Mouse (Mus musculus) liver, embryonic 14.5 days (tissue): ENCODE results near the gene Cacna1a. TPM values are rescaled to one million over a fixed set of nuclear protein-coding genes. Genes with fewer than 3 reads are reported as not detected.

ENCODE experiments used
- ATAC-seq: fragments of 200-750 bp; cut with Nextera tagmentation; 2 replicates; pipeline ENCODE4 v1.8.0; 2017; ENCODE audit warnings: moderate number of reproducible peaks, mild to moderate bottlenecking, moderate library complexity; ENCODE audit not compliant: insufficient read depth
- DNase-seq, 3 experiments: peaks; one replicate each; pipeline ENCODE4 v3.0.0-alpha.2; 2012 to 2013; ENCODE audit warnings: low read depth in 3 of 3, low spot score in 3 of 3
- H3K27ac ChIP-seq: fragments of 300-500 bp; sonication (generic); 2 replicates; pipeline ENCODE4 v1.5.1; 2014; ENCODE audit warnings: moderate library complexity, mild to moderate bottlenecking, control low read depth, inconsistent platforms
- H3K27me3 ChIP-seq: fragments of 300-500 bp; sonication (generic); 2 replicates; pipeline ENCODE4 v1.6.1; 2014; ENCODE audit warnings: mild to moderate bottlenecking, low read length, moderate library complexity; ENCODE audit not compliant: control insufficient read depth, insufficient read depth
- H3K36me3 ChIP-seq: fragments of 300-500 bp; sonication (generic); replicated peaks from 2 replicates; pipeline ENCODE4 v1.6.1; 2014; ENCODE audit warnings: low read depth; ENCODE audit not compliant: control insufficient read depth, insufficient read depth
- H3K4me1 ChIP-seq, 2 experiments: fragments of 200-500 bp in 1 of 2; fragments of 300-500 bp in 1 of 2; sonication (generic) in 1 of 2; replicated peaks; 2 replicates each; pipeline ENCODE4 v1.6.1; 2012 to 2014; ENCODE audit warnings: antibody characterized with exemption in 1 of 2, inconsistent platforms in 1 of 2, low read length in 1 of 2; ENCODE audit not compliant: control insufficient read depth in 2 of 2, insufficient read depth in 2 of 2
- H3K4me2 ChIP-seq: fragments of 300-500 bp; sonication (generic); 2 replicates; pipeline ENCODE4 v1.6.1; 2014; ENCODE audit warnings: low read depth, mild to moderate bottlenecking, control low read depth, moderate library complexity
- H3K4me3 ChIP-seq, 2 experiments: fragments of 200-500 bp in 1 of 2; fragments of 300-500 bp in 1 of 2; sonication (generic) in 1 of 2; 2 replicates each; pipeline ENCODE4 v1.5.1; 2012 to 2014; ENCODE audit warnings: low read depth in 2 of 2, low read length in 2 of 2, mild to moderate bottlenecking in 2 of 2, control low read depth in 1 of 2, inconsistent platforms in 1 of 2, moderate library complexity in 1 of 2; ENCODE audit not compliant: insufficient read depth in 1 of 2
- H3K9ac ChIP-seq: fragments of 300-500 bp; sonication (generic); replicated peaks from 2 replicates; pipeline ENCODE4 v1.6.1; 2014; ENCODE audit warnings: mild to moderate bottlenecking, control low read depth, moderate library complexity
- H3K9me3 ChIP-seq: fragments of 300-500 bp; sonication (generic); 2 replicates; pipeline ENCODE4 v1.6.1; 2016; ENCODE audit warnings: low read length, mixed read lengths; ENCODE audit not compliant: control insufficient read depth
- CTCF ChIP-seq: IDR thresholded peaks from 2 replicates; pipeline ENCODE4 v1.5.1; 2016; ENCODE audit warnings: antibody characterized with exemption, low read depth, control low read depth
- EP300 ChIP-seq: IDR thresholded peaks from 2 replicates; pipeline ENCODE4 v1.6.1; 2016; ENCODE audit warnings: antibody characterized with exemption, low read depth
- WGBS: fragments of 180-500 bp; shearing (Covaris S2); extraction: QIAGEN DNeasy Blood & Tissue Kit; methylation state at CpG from one replicate; pipeline ENCODE4 v1.1.7; 2014; ENCODE audit not compliant: insufficient replicate concordance; 5-methylcytosine and 5-hydroxymethylcytosine counted together
- polyA plus RNA-seq, 2 experiments: library from polyadenylated mRNA; depleted of rRNA in 1 of 2; stranded (reverse) in 1 of 2; unstranded in 1 of 2; fragments of >200 nt; fragmentation: Nextera tagmentation in 1 of 2; extraction: Ambion mirVana in 1 of 2; gene quantifications; 2 replicates each; pipeline versions ENCODE4 v1.2.1 to v1.2.3; 2012 to 2014

The Cacna1a gene
- polyA plus RNA-seq, 2 experiments, result 0.61 to 1.5 TPM

DNA sequence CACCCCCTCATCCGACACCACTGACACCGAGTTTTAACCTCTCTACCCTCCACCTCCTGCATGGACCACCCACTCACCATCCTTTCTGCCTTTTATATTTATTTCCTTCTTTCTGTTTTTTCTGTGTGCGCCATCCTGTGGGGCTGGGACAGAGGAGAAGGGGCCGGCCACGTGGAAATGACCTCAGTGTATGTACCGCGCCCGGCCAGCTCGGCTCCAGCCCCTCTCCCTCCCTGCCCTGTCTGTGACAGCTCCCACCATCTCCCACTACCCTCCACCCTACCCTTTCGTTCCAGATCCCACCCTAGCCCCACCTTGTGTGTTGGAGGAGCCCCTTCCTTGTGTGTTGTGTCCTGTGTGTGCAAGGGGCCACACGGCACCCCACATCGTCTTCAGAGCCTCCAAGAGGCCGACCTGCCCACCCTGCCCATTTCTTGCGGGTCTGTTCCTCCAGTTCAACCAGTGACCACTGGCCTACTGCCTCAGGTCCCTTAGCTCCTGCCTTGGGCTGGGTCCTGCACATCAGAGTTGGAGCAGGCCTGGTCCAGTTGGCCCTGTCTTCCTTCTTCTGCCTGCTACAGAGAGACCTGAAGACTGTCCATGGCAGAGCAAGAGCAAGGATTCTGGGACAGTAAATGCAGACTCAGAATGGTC lies 247.3 kb downstream of the Cacna1a start:
- Histone ChIP-seq H3K4me2 (no peak overlapping the region), H3K27ac (no peak overlapping the region), H3K4me3 (no peak overlapping the region), H3K36me3 (no peaks in the 10 kb centered on the region), H3K9ac (no peak overlapping the region; the same call in 1 of the 2 replicates), H3K9me3 (no peaks in the 10 kb centered on the region), H3K4me1 (no peaks in the 10 kb centered on the region; a peak in 2 of 4 replicates), H3K27me3 (no peaks in the 10 kb centered on the region; the same call in 1 of the 2 replicates)
- DNase-seq (no peak), ATAC-seq (no peak)
- TF ChIP-seq CTCF, result no peak
- no peak for TF ChIP-seq EP300
- WGBS, result 74% methylated on average over 14 of the region's 14 CpGs

- WGBS, result 77% methylated on average over 17 of the region's 17 CpGs
- Histone ChIP-seq H3K9me3 (no peaks in the 10 kb centered on the region), H3K27ac (no peak overlapping the region), H3K9ac (no peak overlapping the region; the same call in 1 of the 2 replicates), H3K27me3 (no peaks in the 10 kb centered on the region; the same call in 1 of the 2 replicates), H3K36me3 (no peaks in the 10 kb centered on the region), H3K4me2 (no peak overlapping the region), H3K4me3 (no peak overlapping the region), H3K4me1 (no peaks in the 10 kb centered on the region; a peak in 2 of 4 replicates)
- DNase-seq, result no peak
- ATAC-seq, result no peak
- TF ChIP-seq EP300 (no peak), CTCF (no peak)
These were observed 247.9 kb downstream of the Cacna1a start for GRCm38 (mm10) chr8:84636051-84636691.

- TF ChIP-seq CTCF, result no peak
- TF ChIP-seq EP300, result no peak
- peak overlapping the region; percentile 73; the same call in 1 of the 2 replicates for H3K9ac ChIP-seq
- H3K27me3 ChIP-seq, result no peaks in the 10 kb centered on the region; the same call in 1 of the 2 replicates
- peaks cover 0 to 2% of the 10 kb centered on the region in 2 experiments; a peak in 2 of 4 replicates for H3K4me1 ChIP-seq
- H3K4me2 ChIP-seq, result peak overlapping the region; percentile 75
- H3K27ac ChIP-seq, result no peak overlapping the region
- DNase-seq (no peak), ATAC-seq (no peak)
- no peaks in the 10 kb centered on the region for H3K36me3 ChIP-seq
- 40% methylated on average over 8 of the region's 8 CpGs for WGBS
- H3K4me3 ChIP-seq, result peak overlapping the region; percentile 71
- no peaks in the 10 kb centered on the region for H3K9me3 ChIP-seq
These were observed 249.8 kb downstream of the Cacna1a start for GRCm38 (mm10) chr8:84637946-84638554.

DNA sequence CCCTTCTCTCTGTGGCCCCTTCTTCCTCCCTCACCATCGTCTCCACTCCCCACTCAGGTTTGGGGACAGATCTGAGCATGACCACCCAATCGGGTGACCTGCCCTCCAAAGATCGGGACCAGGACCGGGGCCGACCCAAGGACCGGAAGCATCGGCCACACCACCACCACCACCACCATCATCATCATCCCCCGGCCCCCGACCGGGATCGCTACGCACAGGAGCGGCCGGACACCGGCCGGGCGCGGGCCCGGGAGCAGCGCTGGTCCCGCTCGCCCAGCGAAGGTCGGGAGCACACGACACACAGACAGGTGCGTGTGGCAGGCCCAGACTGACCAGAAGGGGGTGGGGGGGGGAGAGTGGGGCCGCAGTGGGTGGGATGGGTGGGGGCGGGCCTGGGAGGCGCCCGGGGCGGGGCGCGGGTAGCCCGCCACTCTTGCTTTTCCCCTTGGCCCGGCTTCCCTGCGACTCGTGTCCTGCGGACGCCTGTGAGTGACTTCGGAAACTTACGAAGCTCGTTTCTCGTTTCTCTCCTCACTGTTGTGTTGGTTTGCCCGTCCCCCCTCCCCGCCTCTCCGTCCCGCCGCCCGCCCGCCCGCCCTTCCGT lies 250.4 kb downstream of the Cacna1a start:
- under 1% methylated on average over 46 of the region's 52 CpGs for WGBS
- no peak for DNase-seq
- TF ChIP-seq EP300 (no peak), CTCF (no peak)
- Histone ChIP-seq H3K27me3 (no peaks in the 10 kb centered on the region; the same call in 1 of the 2 replicates), H3K9ac (peak overlapping the region; percentile 73), H3K4me3 (peak overlapping the region; percentile 71), H3K36me3 (no peaks in the 10 kb centered on the region), H3K4me1 (peaks cover 0 to 2% of the 10 kb centered on the region in 2 experiments; a peak in 2 of 4 replicates), H3K27ac (no peak overlapping the region; the same call in 1 of the 2 replicates), H3K4me2 (peak overlapping the region; percentile 75), H3K9me3 (no peaks in the 10 kb centered on the region)
- peak; percentile 5; the same call in 1 of the 2 replicates for ATAC-seq
